Mouse (Mus musculus) T-helper 2 cell (primary cell): Measurements from ENCODE around the gene Tmem108.

ENCODE experiments used
- in situ Hi-C: fragments of 300-600 bp; cut with MboI, MseI; formaldehyde crosslinking; loops from one replicate; pipeline ENCODE4 v1.15.1; 2025; ENCODE audit warnings: high pct_unique_total_duplicates

Gene Tmem108

GRCm38 (mm10) chr9:103594423-103595189, 167.0 kb downstream of the Tmem108 start:
- in situ Hi-C loops: no loop called here

- in situ Hi-C loops: no loop called here
Observed at GRCm38 (mm10) chr9:103593079-103593478, 168.6 kb downstream of the Tmem108 start.

- in situ Hi-C loops: no loop called here
Observed at GRCm38 (mm10) chr9:103591962-103592361, 169.7 kb downstream of the Tmem108 start.

GRCm38 (mm10) chr9:103590801-103591200, 170.8 kb downstream of the Tmem108 start:
- in situ Hi-C loops: no loop called here

- in situ Hi-C loops: no loop called here
Observed at GRCm38 (mm10) chr9:103584865-103585264, 176.8 kb downstream of the Tmem108 start.

GRCm38 (mm10) chr9:103582249-103582961, 179.2 kb downstream of the Tmem108 start:
- in situ Hi-C loops: no loop called here

GRCm38 (mm10) chr9:103580621-103581020, 181.0 kb downstream of the Tmem108 start:
- in situ Hi-C loops: no loop called here

GRCm38 (mm10) chr9:103580186-103580585, 181.5 kb downstream of the Tmem108 start:
- in situ Hi-C loops: no loop called here

- in situ Hi-C loops: no loop called here
Observed at GRCm38 (mm10) chr9:103579411-103580026, 182.1 kb downstream of the Tmem108 start.

GRCm38 (mm10) chr9:103577731-103578130, 183.9 kb downstream of the Tmem108 start:
- in situ Hi-C loops: no loop called here

- in situ Hi-C loops: no loop called here
Observed at GRCm38 (mm10) chr9:103577181-103577580, 184.5 kb downstream of the Tmem108 start.

GRCm38 (mm10) chr9:103575901-103576300, 185.7 kb downstream of the Tmem108 start:
- in situ Hi-C loops: no loop called here

GRCm38 (mm10) chr9:103573994-103574750, 187.5 kb downstream of the Tmem108 start:
- in situ Hi-C loops: no loop called here

GRCm38 (mm10) chr9:103570158-103570741, 191.4 kb downstream of the Tmem108 start:
- in situ Hi-C loops: no loop called here

GRCm38 (mm10) chr9:103568983-103569382, 192.7 kb downstream of the Tmem108 start:
- in situ Hi-C loops: no loop called here

- in situ Hi-C loops: no loop called here
Observed at GRCm38 (mm10) chr9:103565186-103565585, 196.5 kb downstream of the Tmem108 start.

- in situ Hi-C loops: no loop called here
Observed at GRCm38 (mm10) chr9:103563864-103564610, 197.6 kb downstream of the Tmem108 start.

GRCm38 (mm10) chr9:103562063-103562462, 199.6 kb downstream of the Tmem108 start:
- in situ Hi-C loops: no loop called here

- in situ Hi-C loops: no loop called here
Observed at GRCm38 (mm10) chr9:103558741-103559140, 202.9 kb downstream of the Tmem108 start.

GRCm38 (mm10) chr9:103558240-103558639, 203.4 kb downstream of the Tmem108 start:
- in situ Hi-C loops: no loop called here

GRCm38 (mm10) chr9:103557085-103557484, 204.6 kb downstream of the Tmem108 start:
- in situ Hi-C loops: no loop called here
